Mouse (Mus musculus) lung, postnatal 25 days (tissue): Measurements from ENCODE around the gene Zbtb41.

ENCODE experiments used
- DNase-seq: peaks from one replicate; pipeline ENCODE4 v3.0.0; 2022; ENCODE audit warnings: low spot score

Gene Zbtb41

DNA sequence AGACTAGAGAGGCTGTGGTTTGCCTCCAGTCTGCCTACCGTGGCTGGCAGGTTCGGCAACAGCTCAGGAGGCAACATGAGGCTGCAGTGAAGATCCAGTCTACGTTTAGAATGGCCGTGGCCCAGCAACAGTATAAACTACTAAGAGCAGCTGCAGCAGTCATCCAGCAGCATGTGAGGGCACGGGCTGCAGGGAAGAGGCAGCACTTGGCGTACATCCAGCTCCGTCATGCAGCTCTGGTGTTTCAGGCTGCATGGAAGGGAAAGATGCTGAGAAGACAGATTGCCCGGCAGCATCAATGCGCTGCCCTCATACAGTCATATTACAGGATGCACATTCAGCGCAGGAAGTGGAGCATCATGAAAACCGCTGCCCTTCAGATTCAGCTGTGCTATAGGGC, 56.8 kb downstream of the Zbtb41 start:
- no peak for DNase-seq

DNA sequence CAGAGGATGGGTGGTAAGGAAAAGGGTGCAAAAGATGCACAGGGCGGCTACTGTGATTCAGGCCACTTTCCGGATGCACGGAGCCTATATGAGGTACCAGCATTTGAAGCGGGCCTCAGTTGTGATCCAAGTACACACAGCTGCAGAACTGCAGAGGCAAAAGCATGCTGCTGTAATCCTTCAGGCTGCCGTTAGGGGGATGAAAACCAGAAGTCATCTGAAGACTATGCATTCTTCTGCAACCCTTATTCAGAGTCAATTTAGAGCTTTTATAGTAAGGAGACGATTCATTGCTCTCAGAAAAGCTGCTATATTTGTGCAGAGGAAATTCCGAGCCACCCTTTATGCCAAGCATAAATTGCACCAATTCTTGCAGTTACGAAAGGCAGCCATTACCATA, 58.2 kb downstream of the Zbtb41 start:
- no peak for DNase-seq

DNA sequence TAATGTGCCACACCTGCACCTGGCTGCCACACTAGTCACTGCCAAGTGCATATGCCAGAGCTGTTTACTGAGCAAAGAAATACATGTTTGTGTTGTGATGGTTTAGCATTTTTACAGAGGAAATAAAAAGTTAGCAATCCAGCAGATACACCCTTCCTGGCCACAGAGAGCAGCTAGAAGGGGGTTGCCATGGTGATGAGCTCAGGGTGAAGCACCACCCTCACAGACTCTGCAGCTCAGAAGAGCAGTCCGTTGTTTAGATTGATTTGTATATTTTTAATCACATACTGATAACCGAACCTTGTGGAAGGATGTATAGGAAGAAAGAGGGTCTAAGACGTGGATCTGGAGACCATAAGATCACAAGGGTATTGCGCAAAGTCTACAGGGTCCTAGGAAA, 59.1 kb downstream of the Zbtb41 start:
- DNase-seq = no peak

DNA sequence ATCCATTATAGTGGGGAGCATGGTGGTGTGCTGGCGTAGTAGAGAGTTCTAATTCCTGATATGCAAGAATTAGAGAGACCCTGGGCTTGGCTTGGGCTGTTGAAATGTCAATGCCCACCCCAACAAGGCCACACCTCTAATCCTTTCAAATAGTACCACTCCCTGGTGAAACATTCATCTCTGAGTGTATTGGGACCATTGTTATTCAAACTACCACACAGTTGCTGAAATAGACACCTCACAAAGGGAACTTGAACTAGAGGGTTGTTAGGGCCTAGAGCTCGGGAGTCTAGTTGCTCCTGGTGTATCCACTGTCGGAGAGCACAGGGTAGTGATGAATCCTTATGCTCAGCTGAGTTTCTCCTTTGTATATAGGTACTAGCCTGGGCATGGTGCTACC, 72.5 kb downstream of the Zbtb41 start:
- no peak for DNase-seq

DNA sequence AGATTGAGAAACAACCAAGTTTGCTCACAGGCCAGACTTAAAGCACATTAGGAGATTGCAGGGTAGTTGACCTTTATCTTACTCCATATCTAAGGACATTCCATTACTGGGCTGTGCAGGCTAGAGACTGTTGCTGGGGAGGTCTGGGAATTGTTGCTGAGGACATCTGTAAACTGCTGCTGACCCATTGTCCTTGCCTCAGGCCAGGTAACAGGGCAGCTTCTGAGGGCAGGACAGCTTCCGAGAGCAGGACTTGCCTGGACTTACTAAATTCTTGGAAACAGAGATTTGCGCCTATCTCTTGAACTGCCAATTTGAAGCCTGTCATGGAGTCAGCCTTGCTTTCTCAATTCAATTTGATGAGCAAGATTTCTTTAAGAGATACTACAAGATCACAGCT, 73.3 kb downstream of the Zbtb41 start:
- no peak for DNase-seq

DNA sequence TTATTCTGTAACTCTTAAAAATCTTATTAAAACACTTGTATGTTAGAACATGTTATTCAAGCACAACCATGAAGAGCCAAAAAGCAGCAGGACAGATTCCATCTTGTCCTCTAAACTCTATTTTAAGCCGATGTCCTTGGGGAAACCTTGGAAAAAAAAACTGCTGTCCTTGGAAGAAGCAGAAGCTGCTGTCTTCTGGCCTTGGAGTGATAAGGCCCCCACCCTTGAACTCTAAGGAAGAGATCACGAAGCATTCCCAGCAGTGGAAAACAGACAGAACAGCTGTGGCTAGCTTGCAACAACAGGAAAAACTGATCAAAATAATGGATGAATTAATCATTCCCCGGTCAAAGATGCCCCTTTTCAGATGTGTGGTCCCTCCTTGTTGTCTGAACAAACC, 74.1 kb downstream of the Zbtb41 start:
- DNase-seq = no peak

DNA sequence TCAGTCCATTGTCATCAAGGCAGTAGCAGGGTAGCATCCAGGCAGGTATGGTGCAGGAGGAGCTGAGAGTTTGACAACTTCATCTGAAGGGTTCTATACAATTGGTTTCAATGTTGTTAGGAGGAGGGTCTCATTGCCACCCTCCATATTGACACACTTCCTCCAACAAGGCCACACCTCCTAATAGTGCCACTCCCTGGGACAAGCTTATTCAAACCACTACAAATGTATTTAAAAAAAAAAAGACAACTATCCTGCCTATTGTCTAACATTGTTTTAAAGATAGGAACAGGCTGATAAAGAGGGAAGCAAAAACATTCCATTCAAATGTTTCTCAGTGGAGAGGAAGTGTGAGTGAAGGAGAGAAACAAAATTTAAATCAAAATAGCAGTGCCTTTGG, 77.7 kb downstream of the Zbtb41 start:
- DNase-seq = no peak

DNA sequence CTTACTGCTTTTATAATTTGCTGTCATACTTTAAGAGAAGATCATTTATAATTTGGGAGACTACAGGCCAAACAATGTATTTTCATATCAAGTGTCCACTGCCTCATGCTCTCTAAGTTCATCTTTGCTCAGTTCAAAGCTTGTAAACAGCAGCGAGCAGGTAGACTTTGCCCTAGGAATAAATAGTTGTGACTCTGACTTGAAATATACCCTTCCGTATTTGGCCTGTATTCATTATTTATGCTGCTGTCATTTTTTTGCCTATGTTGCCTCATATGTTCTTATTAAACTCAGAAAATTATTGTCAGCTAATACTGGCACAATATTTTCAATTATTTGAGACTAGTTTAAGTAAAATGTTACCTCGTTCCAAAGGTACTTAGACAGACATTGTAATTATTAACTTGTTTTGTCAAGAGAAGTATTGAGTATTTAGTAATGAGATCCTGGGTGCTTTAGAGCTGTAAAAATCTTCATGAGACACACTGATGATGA, 79.2 kb downstream of the Zbtb41 start, which contains the start of gene F13b:
Gene F13b (plus strand): TSS at position 445 of the 495 bp plus-strand sequence.
- no peak for DNase-seq
